Mouse (Mus musculus) hindbrain, embryonic 11.5 days (tissue): Measurements from ENCODE around the gene Vmn2r67. TPM values are rescaled to one million over a fixed set of nuclear protein-coding genes. Genes with fewer than 3 reads are reported as not detected.
"Not testable (repeated sequence)": the region's sequence is repeated elsewhere in the genome, so short reads cannot be mapped to it uniquely, and the experiment has no call there.

Source experiments
- ATAC-seq: fragments of 200-750 bp; cut with Nextera tagmentation; 2 replicates; pipeline ENCODE4 v1.8.0; 2017; ENCODE audit warnings: mild to moderate bottlenecking, moderate TSS enrichment, moderate library complexity; ENCODE audit not compliant: low FRiP score
- DNase-seq: peaks from one replicate; pipeline ENCODE4 v3.0.0-alpha.2; 2015; ENCODE audit warnings: low spot score
- H3K27ac ChIP-seq: fragments of 300-500 bp; sonication (generic); 2 replicates; pipeline ENCODE4 v1.5.1; 2014; ENCODE audit warnings: mild to moderate bottlenecking, low read depth, low read length
- H3K27me3 ChIP-seq: fragments of 300-500 bp; sonication (generic); 2 replicates; pipeline ENCODE4 v1.6.1; 2014; ENCODE audit warnings: mild to moderate bottlenecking, low read length, moderate library complexity, mixed read lengths; ENCODE audit not compliant: control insufficient read depth, insufficient read depth
- H3K36me3 ChIP-seq: fragments of 300-500 bp; sonication (generic); 2 replicates; pipeline ENCODE4 v1.6.1; 2014; ENCODE audit warnings: mild to moderate bottlenecking, low read length, moderate library complexity, mixed read lengths; ENCODE audit not compliant: control insufficient read depth, insufficient read depth
- H3K4me1 ChIP-seq: fragments of 300-500 bp; sonication (generic); replicated peaks from 2 replicates; pipeline ENCODE4 v1.6.1; 2014; ENCODE audit warnings: low read length, mixed read lengths; ENCODE audit not compliant: control insufficient read depth, insufficient read depth
- H3K4me2 ChIP-seq: fragments of 300-500 bp; sonication (generic); replicated peaks from 2 replicates; pipeline ENCODE4 v1.6.1; 2014; ENCODE audit warnings: mild to moderate bottlenecking, low read depth, low read length
- H3K4me3 ChIP-seq: fragments of 300-500 bp; sonication (generic); 2 replicates; pipeline ENCODE4 v1.5.1; 2014; ENCODE audit warnings: low read depth, low read length
- H3K9ac ChIP-seq: fragments of 300-500 bp; sonication (generic); 2 replicates; pipeline ENCODE4 v1.6.1; 2014; ENCODE audit warnings: low read depth, low read length
- H3K9me3 ChIP-seq: fragments of 300-500 bp; sonication (generic); 2 replicates; pipeline ENCODE4 v1.6.1; 2016; ENCODE audit warnings: low read length; ENCODE audit not compliant: control insufficient read depth
- WGBS: fragments of 180-500 bp; shearing (Covaris S2); extraction: QIAGEN DNeasy Blood & Tissue Kit; methylation state at CpG from one replicate; pipeline ENCODE4 v1.1.7; 2014; 5-methylcytosine and 5-hydroxymethylcytosine counted together
- polyA plus RNA-seq: library from polyadenylated mRNA; unstranded; fragments of >200 nt; fragmentation: Nextera tagmentation; extraction: Ambion mirVana; gene quantifications from 2 replicates; pipeline ENCODE4 v1.2.1, GENCODE M21; 2014

Gene Vmn2r67
- not detected in 2 replicates for polyA plus RNA-seq

DNA sequence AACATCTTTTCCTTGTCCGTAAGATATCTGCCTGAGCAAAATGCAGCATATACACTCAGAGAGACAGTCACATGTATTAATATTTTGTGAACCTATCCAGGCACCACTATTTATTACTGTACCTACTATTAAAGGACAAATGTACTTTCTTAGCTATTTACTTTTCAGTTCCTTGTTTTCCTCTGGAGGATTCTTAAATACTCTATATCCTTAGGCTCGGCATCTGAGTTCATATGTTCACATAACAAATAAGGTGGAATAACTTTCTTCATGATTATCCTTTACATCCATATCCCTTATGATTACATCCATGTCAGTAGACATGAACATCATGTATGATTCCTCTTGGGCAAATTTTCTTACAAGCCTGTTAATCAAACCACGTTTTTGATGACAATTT, at the start of gene Vmn2r67:
Gene Vmn2r67, minus strand, starts transcription at position 101 of the 400 bp plus-strand sequence.
- DNase-seq = no peak
- H3K4me2 ChIP-seq = no peak within 1 kb of the TSS
- no peaks in the 10 kb centered on the region for H3K36me3 ChIP-seq
- no peaks in the 10 kb centered on the region for H3K4me1 ChIP-seq
- H3K27me3 ChIP-seq = no peaks in the 10 kb centered on the region
- H3K9ac ChIP-seq = no peak within 1 kb of the TSS
- WGBS = 84% methylated on average over 3 of the region's 3 CpGs
- H3K9me3 ChIP-seq = no peaks in the 10 kb centered on the region
- ATAC-seq = no peak
- no peak within 1 kb of the TSS for H3K27ac ChIP-seq
- no peak within 1 kb of the TSS for H3K4me3 ChIP-seq

DNA sequence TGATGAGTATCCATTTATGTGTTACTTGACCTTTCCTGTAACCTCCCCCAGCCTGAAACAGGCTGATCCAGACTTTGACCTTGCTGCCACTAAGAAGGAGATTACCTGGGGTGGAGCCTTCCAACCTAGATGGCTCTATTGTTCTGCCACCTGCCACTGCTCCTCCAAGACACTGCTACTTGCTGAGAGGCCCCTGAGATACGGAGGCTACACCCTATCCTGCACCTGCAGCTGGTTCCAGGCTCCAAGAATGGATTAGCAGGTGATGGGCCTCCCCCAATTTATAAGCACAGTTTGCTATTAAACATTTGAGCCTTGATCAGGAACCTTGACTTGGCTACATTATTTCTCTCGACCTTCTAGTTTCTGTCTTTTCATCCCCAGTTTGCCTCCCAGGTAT, 51.3 kb downstream of the Vmn2r67 start:
- H3K4me1 ChIP-seq, DNase-seq, H3K9me3 ChIP-seq, H3K4me2 ChIP-seq, H3K27ac ChIP-seq, ATAC-seq, H3K36me3 ChIP-seq, H3K9ac ChIP-seq, H3K27me3 ChIP-seq, H3K4me3 ChIP-seq: not testable (repeated sequence)
- WGBS = 59% methylated on average over 2 of the region's 2 CpGs

Other genes with a start within 250 kb of the Vmn2r67 start
- not detected in 2 replicates for gene Vmn2r65, start 191.9 kb downstream of the Vmn2r67 start, polyA plus RNA-seq
- gene Vmn2r66, start 143.7 kb downstream of the Vmn2r67 start, polyA plus RNA-seq = not detected in 2 replicates
- not detected in 2 replicates for gene Vmn2r68, start 81.8 kb upstream of the Vmn2r67 start, polyA plus RNA-seq